Mouse (Mus musculus): ENCODE measurements around the gene Fam114a1.

DNA sequence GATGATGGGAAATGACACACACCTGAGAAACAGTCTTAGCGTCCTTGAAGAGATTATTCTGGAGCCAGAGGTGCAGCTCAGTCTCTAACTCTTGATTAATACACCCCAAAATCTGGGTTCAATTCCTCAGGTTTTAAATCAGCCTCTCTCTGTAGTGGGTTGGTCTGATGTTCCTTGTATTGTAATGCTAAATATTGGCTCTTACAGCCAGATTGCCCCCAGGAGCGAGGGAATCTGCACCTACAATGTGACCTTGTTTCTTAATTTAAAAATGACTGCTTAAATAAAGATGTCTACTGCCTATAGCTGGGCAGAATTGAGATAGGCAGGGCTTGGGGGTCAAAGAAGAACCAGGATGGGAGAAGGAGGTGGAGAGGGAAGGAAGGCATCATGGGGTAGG is 89.9 kb downstream of the Fam114a1 start:
- TF ChIP-seq GATA1 (IDR thresholded peaks at IDR 0.05; ENCODE audit: borderline replicate concordance, low read length): no peak
- TF ChIP-seq FLI1 (IDR thresholded peaks at IDR 0.05; ENCODE audit: low read length): no peak

Data from megakaryocyte, embryonic 14.5 days (primary cell).